Mouse (Mus musculus) left cerebral cortex, adult 2 months (tissue): Measurements from ENCODE around the gene Slc25a10. TPM values are rescaled to one million over a fixed set of nuclear protein-coding genes. Genes with fewer than 3 reads are reported as not detected.
A peak's percentile ranks its signal among the peaks of the same experiment; 100 is the strongest.

Experiments
- DNase-seq, 2 experiments: peaks; one replicate each; pipeline ENCODE4 v3.0.0; 2021 to 2022; ENCODE audit warnings: low spot score in 2 of 2, mixed read lengths in 1 of 2; ENCODE audit errors: extremely low spot score in 1 of 2
- H3K27ac ChIP-seq: fragments of 200-600 bp; 2 replicates; pipeline ENCODE4 v1.8.1; 2022
- H3K4me3 ChIP-seq: fragments of 200-600 bp; 2 replicates; pipeline ENCODE4 v1.8.1; 2022
- CTCF ChIP-seq: fragments of 200-600 bp; IDR thresholded peaks from 2 replicates; pipeline ENCODE4 v1.8.1; 2022; ENCODE audit warnings: antibody characterized with exemption, mild to moderate bottlenecking, moderate library complexity
- intact Hi-C: fragments of 180-260 bp; cut with DNase I; formaldehyde crosslinking; loops from one replicate; pipeline ENCODE4 v1.15.1; 2025
- total RNA-seq, 2 experiments: library from RNA; stranded (reverse); gene quantifications; 2 replicates each; pipeline ENCODE4 v1.2.3; 2021

Slc25a10 gene
- total RNA-seq, 2 experiments from 2014 or later, result 17.7 to 21.3 TPM

DNA sequence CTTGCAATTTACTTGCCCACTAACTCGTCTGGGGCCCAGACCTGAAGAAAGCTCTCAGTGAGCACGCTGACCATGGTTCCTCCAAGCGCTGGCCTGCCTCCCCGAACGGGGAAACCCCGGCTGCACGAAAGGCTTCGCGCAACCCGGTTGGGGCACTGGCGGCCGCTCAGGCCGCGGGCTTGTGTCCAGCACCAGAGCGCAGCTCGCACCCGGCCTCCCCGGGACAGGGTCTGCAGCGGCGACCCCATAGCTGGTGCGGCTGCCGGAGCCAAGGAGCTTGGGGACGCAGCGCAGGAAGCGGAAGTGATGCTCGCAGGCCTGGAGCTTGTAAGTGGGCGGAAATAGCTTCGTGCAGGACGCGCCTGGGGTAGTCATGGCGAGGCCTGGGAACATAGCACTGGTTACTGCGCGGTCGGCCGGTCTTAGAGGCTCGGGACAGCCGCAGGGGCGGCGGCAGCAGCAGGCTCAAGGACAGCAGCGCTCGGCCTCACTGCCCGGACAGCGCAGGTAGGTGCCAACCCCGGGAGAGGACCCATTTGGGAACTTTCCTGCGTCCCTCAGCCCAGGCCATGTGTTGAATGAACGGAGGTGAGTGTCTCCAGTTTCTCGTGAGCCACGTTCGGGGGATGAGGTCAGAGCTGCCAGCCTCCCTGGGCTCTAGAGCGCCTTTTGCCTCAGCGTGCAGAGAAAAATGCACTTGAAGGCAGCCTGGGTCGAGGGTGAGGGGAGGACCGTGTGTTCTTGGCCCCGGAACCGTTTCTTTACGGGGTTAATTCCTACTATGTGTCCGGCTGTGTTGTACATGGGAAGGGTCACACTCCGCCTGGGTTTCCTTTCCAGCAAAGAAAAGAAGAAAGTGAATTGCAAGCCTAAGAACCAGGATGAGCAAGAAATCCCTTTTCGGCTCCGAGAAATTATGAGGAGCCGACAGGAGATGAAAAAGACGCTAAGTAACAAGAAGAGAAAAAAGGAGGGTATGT is 33.6 kb upstream of the Slc25a10 start, which contains the start of the genes Oxld1 and Ccdc137:
Oxld1 (minus strand) TSS at position 297 of the 980 bp plus-strand sequence.
Ccdc137 (plus strand) TSS at position 344 of the 980 bp plus-strand sequence.
- Histone ChIP-seq H3K4me3 (peak within 1 kb of the TSS; percentile 97), H3K27ac (peak within 1 kb of the TSS; percentile 97)
- peak; percentile 69 to 75 for DNase-seq
- TF ChIP-seq CTCF, result no peak
- intact Hi-C loops, result loop anchor here (1.0 kb wide), 1 partner anchor 26 kb away; the partner anchor contains the start of gene Mrpl12

DNA sequence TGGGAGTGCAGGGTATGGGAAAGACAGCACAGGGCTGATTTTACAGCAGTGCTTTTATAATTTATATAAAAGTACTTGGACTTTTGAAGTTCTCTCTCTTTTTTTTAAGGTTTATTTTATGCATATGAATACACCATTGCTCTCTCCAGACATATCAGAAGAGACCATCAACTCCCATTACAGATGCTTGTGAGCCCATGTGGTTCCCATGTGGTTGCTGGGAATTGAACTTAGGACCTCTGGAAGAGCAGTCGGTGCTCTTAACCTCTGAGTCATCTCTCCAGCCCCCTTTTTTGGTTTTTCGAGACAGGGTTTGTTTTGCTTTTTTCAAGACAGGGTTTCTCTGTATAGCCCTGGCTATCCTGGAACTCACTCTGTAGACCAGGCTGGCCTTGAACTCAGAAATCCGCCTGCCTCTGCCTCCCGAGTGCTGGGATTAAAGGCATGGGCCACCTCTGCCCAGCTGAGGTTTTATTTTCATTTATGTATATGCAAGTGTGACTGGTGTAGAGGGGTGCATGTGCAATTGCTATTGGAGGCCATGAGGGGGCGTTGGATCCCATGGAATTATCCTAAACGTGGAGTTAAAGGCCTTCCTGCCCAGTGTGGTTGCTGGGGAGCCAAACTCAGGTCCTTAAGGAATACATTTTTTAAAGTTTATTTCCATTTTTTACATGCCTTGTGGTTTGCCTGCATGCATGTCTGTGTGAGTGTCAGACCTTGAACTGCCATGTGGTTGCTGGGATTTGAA is 32.6 kb upstream of the Slc25a10 start:
- no peak for DNase-seq
- TF ChIP-seq CTCF, result peak; percentile 11; the same call in 1 of the 2 replicates
- intact Hi-C loops, result loop anchor here (1.0 kb wide), 1 partner anchor 25 kb away; the partner anchor contains the start of gene Mrpl12
- H3K4me3 ChIP-seq, result peak overlapping the region; percentile 97
- peak overlapping the region; percentile 97; the same call in 1 of the 2 replicates for H3K27ac ChIP-seq

DNA sequence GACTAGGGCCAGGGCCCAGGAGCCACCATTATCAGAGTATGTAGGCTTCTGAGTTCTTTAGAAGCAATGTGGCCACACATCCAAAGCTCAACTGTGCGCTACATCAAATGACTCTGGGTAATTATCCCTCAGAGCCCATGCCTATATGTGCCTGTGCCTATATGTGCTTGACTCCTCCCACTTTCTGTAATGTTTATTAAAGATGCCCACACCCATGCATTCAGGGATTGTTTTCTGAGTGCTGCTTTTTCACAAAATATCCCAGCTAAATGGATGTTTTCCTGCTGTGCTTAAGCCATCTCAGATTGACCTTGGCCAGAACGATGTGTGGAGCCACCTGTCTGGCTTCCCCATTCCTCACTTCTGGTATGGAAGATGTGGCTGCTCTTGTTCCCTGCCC is 28.1 kb upstream of the Slc25a10 start:
- no peak overlapping the region for H3K27ac ChIP-seq
- no peak for TF ChIP-seq CTCF
- intact Hi-C loops, result no loop called here
- no peak overlapping the region for H3K4me3 ChIP-seq
- no peak for DNase-seq

DNA sequence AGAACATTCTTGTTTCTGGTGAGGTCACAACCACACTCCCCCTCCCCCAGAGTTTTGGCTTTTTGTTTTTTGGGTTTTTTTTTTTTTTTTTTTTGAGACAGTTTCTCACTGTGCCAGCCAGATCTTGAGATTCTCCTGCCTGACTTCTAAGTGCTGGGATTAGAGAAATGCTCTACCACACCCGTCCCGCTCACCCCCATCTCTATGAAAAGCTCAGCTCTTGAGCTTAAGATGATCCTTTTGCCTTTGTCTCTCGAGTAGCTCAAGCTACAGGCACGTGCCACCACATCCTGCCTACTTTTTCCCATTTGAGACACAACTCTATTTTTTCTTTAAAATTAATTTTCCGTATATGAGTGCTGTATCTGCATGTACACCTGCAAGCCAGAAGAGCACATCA is 27.3 kb upstream of the Slc25a10 start:
- no peak overlapping the region for H3K27ac ChIP-seq
- DNase-seq, result no peak
- no peak overlapping the region for H3K4me3 ChIP-seq
- no peak for TF ChIP-seq CTCF
- intact Hi-C loops, result no loop called here

DNA sequence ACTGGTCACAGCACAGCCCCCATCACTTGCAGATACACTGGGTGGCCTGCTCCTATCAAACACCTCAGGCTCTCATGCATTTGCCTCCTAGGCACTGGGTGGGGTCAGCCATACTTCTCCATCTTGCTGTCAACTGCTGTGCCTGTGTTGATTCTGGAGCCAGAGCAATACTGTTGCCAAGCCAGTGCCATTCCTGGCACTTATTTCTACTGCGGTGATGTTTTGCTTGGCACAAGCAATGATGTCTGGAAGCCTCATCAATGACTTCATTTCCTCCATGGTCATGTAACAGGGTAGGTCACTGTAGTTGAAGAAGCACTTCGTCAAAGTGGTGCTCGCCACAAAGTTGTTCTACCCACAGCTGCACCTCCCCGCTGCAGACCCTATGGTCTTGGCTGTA is 26.1 kb upstream of the Slc25a10 start:
- Histone ChIP-seq H3K4me3 (no peak overlapping the region), H3K27ac (no peak overlapping the region)
- TF ChIP-seq CTCF, result no peak
- intact Hi-C loops, result no loop called here
- DNase-seq, result no peak

DNA sequence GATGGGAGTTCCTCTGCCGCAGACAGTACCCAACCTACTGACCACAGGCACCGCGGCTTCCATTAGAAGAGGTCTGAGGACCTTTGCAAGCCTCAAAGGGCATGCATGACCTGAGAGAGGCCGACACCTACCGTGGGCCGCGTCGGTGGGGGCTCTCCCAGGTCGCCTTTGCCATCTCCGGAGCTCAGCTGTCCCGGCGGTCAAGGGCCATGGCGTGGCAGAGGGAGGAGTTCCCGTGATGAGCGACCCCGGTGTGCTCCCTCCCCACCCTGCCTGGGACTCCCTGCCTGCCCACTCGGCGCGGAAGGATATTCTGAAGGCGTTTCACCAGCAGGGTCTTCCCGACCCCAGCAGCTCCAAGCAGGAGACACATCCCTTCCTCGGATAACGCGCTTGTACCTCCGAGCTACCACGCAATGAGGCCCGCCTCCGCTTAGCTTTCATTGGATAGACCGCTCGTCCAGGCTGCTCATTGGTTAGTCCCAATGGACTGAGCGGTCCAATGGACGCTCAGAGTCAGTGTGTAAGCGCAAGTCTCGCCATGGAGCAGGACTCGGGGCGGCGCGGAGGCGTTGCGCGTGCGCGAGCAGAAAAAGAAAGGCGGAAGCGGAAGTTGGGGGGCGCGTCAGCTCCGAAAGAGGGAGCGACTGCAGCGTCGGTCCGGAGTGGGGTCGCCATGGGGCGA is 24.4 kb upstream of the Slc25a10 start, which contains the start of gene Arl16:
Arl16 (minus strand) TSS at position 557 of the 685 bp plus-strand sequence.
- intact Hi-C loops, result loop anchor here (1.0 kb wide), 1 partner anchor 106 kb away; the partner anchor contains the start of gene P4hb
- Histone ChIP-seq H3K4me3 (peak within 1 kb of the TSS; percentile 80), H3K27ac (peak within 1 kb of the TSS; percentile 86)
- no peak; the same call in 1 of the 2 replicates for TF ChIP-seq CTCF
- peak; percentile 93 to 94 for DNase-seq

DNA sequence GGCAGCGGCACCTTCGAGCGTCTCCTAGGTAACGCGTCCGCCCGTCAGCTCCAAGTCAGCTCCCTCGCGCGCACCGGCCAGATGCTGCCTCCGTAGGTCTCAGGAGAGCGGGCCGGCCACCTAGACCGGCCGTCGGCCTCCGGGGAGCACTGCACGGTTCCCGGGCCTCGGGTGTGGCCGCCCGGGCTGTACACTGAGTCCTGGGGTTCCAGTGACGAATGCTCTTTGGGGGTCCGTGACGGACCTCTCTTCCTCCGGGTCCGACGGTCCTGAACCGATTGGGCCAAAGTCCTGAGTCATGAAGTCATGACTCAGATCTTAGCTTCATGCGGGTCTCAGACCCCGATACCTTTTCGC is 23.9 kb upstream of the Slc25a10 start:
- intact Hi-C loops, result loop anchor here (1.0 kb wide), 1 partner anchor 106 kb away; the partner anchor contains the start of gene P4hb
- Histone ChIP-seq H3K4me3 (peak overlapping the region; percentile 80), H3K27ac (peak overlapping the region; percentile 86)
- no peak for TF ChIP-seq CTCF
- DNase-seq, result no peak

DNA sequence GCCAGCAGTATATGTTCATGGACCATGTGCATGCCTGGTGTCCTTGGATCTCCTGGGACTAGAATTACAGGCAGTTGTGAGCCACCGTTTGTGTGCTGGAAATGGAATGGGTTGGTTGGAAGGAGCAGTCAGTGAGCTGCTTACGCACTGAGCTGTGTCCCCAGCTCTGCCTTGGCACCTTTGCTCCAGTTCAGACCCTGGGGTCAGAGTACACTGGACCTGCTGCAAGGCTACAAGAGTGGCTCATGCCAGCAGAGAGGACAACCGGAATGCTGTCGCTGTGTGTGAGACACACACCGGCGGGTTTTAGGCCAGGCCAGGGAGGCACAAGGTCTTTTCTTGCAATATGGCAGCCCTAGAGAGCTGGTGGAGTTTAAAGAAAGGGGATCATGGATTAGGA is 19.6 kb upstream of the Slc25a10 start:
- Histone ChIP-seq H3K4me3 (no peak overlapping the region), H3K27ac (no peak overlapping the region)
- TF ChIP-seq CTCF, result no peak
- no peak for DNase-seq
- intact Hi-C loops, result no loop called here

DNA sequence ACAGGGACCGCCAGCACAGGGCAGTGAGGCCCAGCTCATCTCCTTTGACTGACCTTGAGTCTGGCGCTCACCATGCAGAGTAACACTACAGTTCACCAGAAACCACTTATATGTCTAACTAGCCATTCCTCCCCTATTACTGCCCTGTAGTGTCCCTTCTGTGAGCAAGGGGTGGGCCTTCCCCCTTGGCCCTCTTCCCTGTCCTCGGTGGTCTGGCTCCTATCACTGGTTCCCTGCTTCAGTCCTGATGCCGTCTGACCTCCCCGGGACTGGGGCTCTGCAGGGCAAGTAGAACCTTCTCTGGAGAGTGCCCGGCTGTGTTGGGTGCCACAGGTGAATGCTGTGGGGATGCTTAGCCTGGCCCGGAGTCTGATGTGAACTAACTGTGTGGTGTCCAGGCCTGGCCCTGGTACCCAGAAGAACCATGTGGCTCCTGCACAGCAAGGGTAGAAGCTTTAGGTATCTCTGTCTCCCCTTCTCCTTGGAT is 8.1 kb upstream of the Slc25a10 start:
- no peak overlapping the region for H3K4me3 ChIP-seq
- TF ChIP-seq CTCF, result no peak
- DNase-seq, result no peak
- intact Hi-C loops, result no loop called here
- 0 out of 2 replicates have a peak overlapping the region, but pooled peaks have one; percentile 95 for H3K27ac ChIP-seq

DNA sequence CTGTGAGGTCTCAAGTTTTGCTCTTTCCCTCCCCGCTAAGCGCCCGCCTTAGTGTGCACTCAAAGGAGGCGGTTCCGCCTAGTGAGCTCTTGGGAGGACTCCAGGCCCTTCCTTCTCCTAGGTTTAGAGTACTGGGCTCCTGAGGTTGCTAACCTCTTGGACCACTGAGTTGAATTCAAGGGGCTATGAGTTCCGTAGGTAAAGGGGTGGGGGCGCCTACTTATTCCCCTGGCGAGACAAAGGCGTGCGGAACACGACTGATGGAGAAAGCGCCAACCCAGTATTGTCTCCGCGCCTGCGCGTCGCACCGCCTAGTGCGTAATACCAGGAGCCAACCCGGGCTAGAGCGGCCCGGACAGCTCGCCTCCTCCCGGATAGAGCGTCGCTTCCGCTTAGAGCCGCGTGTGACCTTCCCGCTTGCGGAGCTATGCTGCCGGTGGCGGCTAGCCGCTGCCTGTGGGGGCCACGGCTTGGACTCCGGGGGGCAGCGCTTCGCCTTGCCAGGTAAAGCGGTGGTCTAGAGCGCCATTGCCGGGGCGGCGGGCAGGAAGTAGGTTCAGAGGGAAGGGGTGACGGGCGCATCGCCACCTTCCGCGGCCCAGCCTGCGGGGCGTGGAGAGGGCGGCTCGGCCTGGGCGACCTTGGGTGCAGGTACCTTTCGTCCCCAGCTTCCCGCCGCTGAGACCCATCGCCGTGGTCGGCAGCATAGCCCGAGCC is 7.2 kb upstream of the Slc25a10 start, which contains the start of gene Mrpl12:
Mrpl12 (plus strand) TSS at position 349 of the 717 bp plus-strand sequence.
- intact Hi-C loops, result loop anchor here (1.0 to 2.0 kb wide), 2 partner anchors 26 to 92 kb away; partner anchors contain the start of genes Ccdc137 and Oxld1
- Histone ChIP-seq H3K27ac (peak within 1 kb of the TSS; percentile 95), H3K4me3 (peak within 1 kb of the TSS; percentile 81)
- DNase-seq, result peak; percentile 88 to 89
- no peak for TF ChIP-seq CTCF
